Mouse (Mus musculus) hindbrain, embryonic 12.5 days (tissue): ENCODE measurements at regions not wholly inside any gene's neighbourhood (a gene's known extent, or its start where the extent isn't known, plus 50 kb on each side); places are given as distances from the start of the nearest gene placed in this dataset.

Experiments
- ATAC-seq: fragments of 200-750 bp; cut with Nextera tagmentation; 2 replicates; pipeline ENCODE4 v1.8.0; 2017; ENCODE audit warnings: moderate TSS enrichment; ENCODE audit not compliant: low FRiP score
- H3K27ac ChIP-seq: fragments of 300-500 bp; sonication (generic); 2 replicates; pipeline ENCODE4 v1.5.1; 2016; ENCODE audit warnings: mild to moderate bottlenecking
- H3K27me3 ChIP-seq: fragments of 300-500 bp; sonication (generic); 2 replicates; pipeline ENCODE4 v1.6.1; 2016; ENCODE audit warnings: mild to moderate bottlenecking
- H3K36me3 ChIP-seq: fragments of 300-500 bp; sonication (generic); 2 replicates; pipeline ENCODE4 v1.6.1; 2016; ENCODE audit warnings: mild to moderate bottlenecking
- H3K4me1 ChIP-seq: fragments of 300-500 bp; sonication (generic); 2 replicates; pipeline ENCODE4 v1.6.1; 2016
- H3K4me2 ChIP-seq: fragments of 300-500 bp; sonication (generic); replicated peaks from 2 replicates; pipeline ENCODE4 v1.6.1; 2016; ENCODE audit warnings: mild to moderate bottlenecking
- H3K4me3 ChIP-seq: fragments of 300-500 bp; sonication (generic); 2 replicates; pipeline ENCODE4 v1.5.1; 2016; ENCODE audit warnings: mild to moderate bottlenecking
- H3K9ac ChIP-seq: fragments of 300-500 bp; sonication (generic); 2 replicates; pipeline ENCODE4 v1.6.1; 2016; ENCODE audit warnings: mild to moderate bottlenecking, moderate library complexity
- H3K9me3 ChIP-seq: fragments of 300-500 bp; sonication (generic); replicated peaks from 2 replicates; pipeline ENCODE4 v1.6.1; 2016; ENCODE audit warnings: mild to moderate bottlenecking
- WGBS: fragments of 180-500 bp; shearing (Covaris S2); methylation state at CpG from one replicate; pipeline ENCODE4 v1.1.7; 2016; 5-methylcytosine and 5-hydroxymethylcytosine counted together

DNA sequence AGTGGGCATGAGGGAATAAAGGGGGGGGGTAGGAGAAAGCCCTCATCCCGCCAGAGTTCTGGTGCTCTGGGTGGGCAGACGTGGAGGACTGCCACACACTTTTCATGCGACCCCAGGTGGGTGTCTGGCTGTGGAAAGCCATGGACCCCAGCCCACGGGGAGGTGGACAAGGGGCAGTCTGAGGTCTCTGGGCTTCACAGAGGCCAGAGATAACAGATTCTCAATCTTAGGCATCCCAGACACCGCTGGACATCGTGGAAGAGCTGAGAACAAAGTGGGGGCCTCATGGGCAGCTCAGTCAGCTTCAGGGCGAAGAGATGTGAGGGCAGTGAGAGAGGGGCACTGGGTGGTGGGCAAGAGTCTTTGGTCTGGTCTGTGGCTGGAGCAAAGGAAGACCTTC, 157.9 kb upstream of the Speer2 start:
- Histone ChIP-seq H3K9me3 (no peaks in the 10 kb centered on the region), H3K9ac (no peak overlapping the region), H3K27ac (no peak overlapping the region), H3K27me3 (no peaks in the 10 kb centered on the region), H3K4me2 (no peak overlapping the region), H3K36me3 (no peaks in the 10 kb centered on the region), H3K4me1 (no peaks in the 10 kb centered on the region), H3K4me3 (no peak overlapping the region)
- 87% methylated on average over 7 of the region's 7 CpGs for WGBS
- no peak for ATAC-seq

DNA sequence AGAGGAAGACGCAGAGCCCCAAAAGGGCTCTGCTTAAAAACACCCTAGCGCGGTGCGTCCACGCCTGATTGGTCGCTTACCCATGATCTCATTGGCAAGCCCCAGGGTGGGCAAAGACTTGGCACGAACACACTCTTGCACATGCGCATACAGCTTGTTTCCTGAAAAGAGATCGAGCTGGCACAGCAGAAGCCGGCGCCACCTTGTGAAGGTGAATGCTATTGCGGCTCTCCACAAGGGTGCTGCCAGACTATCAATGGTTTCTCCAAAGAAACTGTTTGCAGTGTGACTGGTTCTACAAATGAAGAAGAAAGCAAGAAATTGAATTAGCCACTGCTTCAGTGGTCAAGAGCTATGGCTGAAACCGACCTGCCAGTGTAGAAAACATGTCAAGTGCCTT, 165.1 kb upstream of the Speer2 start:
- H3K27me3 ChIP-seq = no peaks in the 10 kb centered on the region
- ATAC-seq = 0 out of 2 replicates have a peak, but pooled peaks have one; percentile 43
- no peak overlapping the region for H3K27ac ChIP-seq

DNA sequence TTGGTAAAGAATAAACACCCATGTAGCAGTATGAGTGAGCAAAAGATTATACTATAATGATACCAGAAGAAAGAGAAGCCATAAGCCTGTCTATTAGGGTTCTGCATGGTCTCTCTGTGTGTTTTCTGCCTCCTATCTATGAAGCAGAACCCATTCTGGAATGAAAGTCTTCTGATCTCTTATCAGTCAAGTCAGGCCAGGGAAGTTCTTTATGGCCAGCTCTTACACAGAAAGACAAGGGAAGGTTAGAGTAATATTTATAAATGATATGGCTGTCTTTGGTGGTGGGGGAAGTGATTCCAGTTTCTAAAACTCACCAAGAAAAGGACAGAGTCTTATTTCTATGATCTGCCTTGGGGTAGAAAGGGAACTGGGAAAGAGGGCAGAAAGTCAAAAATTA, 182.0 kb upstream of the Speer2 start:
- Histone ChIP-seq H3K9me3 (no peaks in the 10 kb centered on the region), H3K4me1 (no peaks in the 10 kb centered on the region), H3K36me3 (no peaks in the 10 kb centered on the region), H3K4me3 (no peak overlapping the region), H3K9ac (no peak overlapping the region), H3K27ac (no peak overlapping the region), H3K27me3 (no peaks in the 10 kb centered on the region), H3K4me2 (no peak overlapping the region)
- no peak for ATAC-seq

More for the DNA sequence above, 165.1 kb upstream of the Speer2 start:
- H3K36me3 ChIP-seq = no peaks in the 10 kb centered on the region
- no peak overlapping the region for H3K9ac ChIP-seq
- H3K4me3 ChIP-seq = no peak overlapping the region
- no peak overlapping the region for H3K4me2 ChIP-seq
- H3K9me3 ChIP-seq = no peaks in the 10 kb centered on the region
- 85% methylated on average over 13 of the region's 13 CpGs for WGBS
- H3K4me1 ChIP-seq = no peaks in the 10 kb centered on the region

DNA sequence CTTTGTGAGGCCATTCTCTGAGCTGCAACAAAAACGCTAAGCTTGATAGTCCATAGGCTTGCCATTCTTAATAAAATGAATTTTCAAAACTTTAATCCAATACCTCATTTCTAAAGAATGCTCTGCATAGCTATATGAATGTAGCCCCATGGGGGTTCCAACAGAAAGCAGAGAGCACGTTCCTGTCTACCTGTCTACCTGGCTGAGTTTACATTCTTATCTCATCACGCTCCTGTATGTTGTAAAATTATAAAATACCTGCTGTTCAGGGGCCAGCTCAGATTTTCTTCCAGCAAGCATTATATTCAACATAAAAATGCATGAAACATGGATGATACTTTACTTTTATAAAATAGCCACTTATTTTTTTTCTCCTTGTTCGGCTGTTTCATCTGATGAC, 182.5 kb upstream of the Speer2 start:
- H3K4me2 ChIP-seq = no peak overlapping the region

DNA sequence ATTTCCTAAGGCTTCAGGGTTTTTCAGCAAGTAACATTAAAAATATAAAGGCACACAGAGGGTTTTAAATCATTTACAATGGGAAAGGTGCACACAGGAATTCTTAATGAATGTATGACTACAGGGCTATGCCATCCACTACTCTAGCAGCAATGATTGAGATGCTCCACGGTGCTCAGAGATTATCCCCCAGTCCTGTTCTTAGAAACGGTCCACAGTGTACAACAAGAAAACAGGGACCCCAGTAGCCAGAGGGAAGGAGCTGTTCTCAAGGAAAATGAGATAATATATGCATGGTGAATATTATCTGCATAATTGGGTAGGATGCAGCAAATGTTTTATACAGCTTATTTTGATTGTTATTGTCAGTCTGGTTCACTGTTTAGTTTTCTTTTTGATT, 186.3 kb upstream of the Speer2 start:
- Histone ChIP-seq H3K4me2 (no peak overlapping the region), H3K4me3 (no peak overlapping the region), H3K27ac (no peak overlapping the region), H3K4me1 (no peaks in the 10 kb centered on the region), H3K27me3 (no peaks in the 10 kb centered on the region), H3K36me3 (no peaks in the 10 kb centered on the region), H3K9ac (no peak overlapping the region), H3K9me3 (no peaks in the 10 kb centered on the region)
- 0 out of 2 replicates have a peak, but pooled peaks have one; percentile 48 for ATAC-seq
- 63% methylated on average over 2 of the region's 2 CpGs for WGBS

More for the DNA sequence above, 182.5 kb upstream of the Speer2 start:
- Histone ChIP-seq H3K4me1 (no peaks in the 10 kb centered on the region), H3K9ac (no peak overlapping the region), H3K27me3 (no peaks in the 10 kb centered on the region), H3K9me3 (no peaks in the 10 kb centered on the region), H3K4me3 (no peak overlapping the region), H3K36me3 (no peaks in the 10 kb centered on the region), H3K27ac (no peak overlapping the region)
- WGBS = 72% methylated on average over 4 of the region's 4 CpGs
- ATAC-seq = no peak

DNA sequence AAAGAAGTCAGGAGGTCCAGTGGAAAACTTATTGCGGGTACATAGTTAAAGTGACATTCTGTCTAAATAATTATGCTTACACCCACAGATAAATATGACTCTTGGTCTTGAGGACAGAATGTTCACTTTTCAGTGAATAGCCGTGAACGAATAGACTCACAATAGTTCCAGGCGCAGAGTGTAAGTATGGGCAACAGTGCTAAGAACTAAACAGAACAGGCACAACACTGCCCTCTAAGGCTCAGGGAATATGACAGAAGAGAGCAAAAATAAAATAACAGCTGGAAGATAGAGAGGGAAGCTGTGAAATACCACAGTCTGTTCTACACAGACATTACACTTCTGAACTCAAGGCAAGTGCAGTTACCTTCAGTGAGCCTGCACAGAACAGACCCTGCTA, 207.9 kb upstream of the Speer2 start:
- Histone ChIP-seq H3K27me3 (no peaks in the 10 kb centered on the region), H3K4me1 (no peaks in the 10 kb centered on the region), H3K9ac (no peak overlapping the region), H3K27ac (no peak overlapping the region), H3K4me2 (no peak overlapping the region), H3K36me3 (no peaks in the 10 kb centered on the region), H3K4me3 (no peak overlapping the region), H3K9me3 (no peaks in the 10 kb centered on the region)
- ATAC-seq = no peak
- 92% methylated on average over 4 of the region's 4 CpGs for WGBS

DNA sequence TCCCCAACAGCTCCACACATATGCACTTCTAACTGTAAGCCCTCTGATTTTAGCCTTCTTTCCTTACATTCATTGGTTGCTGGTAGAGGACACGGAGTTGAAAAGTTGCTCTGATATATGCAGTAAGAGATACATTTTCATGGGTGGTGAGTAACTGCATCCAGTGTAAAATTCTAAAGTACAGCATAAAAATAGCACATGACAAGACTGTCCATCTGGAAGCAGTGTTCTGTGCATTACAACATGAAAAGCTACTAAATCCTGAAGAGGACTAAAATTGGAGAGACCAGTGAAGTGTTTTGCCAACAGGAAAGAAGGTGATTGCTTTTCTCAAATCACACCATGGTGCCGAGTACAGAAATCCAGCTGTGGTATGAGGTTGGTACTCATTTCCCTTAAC, 210.2 kb upstream of the Speer2 start:
- H3K27ac ChIP-seq = no peak overlapping the region
- no peaks in the 10 kb centered on the region for H3K36me3 ChIP-seq
- no peak for ATAC-seq
- no peaks in the 10 kb centered on the region for H3K4me1 ChIP-seq
- H3K4me2 ChIP-seq = no peak overlapping the region
- H3K9ac ChIP-seq = no peak overlapping the region
- WGBS = 77% methylated on average over 2 of the region's 2 CpGs
- H3K4me3 ChIP-seq = no peak overlapping the region
- no peaks in the 10 kb centered on the region for H3K9me3 ChIP-seq
- no peaks in the 10 kb centered on the region for H3K27me3 ChIP-seq

DNA sequence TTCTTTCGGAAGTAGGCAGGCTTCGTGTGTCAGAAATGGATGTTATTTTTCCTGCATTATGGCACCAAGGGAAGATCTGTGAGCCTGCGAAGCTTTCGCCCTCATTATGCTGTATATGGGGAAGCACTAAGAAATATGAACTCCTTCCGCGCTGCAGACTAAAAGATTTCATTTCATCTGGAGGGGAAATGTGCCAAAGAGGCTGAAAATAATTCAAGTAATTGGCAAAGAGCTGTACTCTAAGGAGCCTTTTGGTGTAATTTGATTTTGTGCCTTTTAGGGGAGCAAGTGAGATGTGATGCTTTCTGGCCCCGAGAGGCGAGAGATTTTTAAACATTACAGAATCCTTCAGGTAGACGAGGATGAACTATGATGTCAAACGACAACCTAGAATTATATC, 216.0 kb upstream of the Speer2 start:
- Histone ChIP-seq H3K9ac (no peak overlapping the region), H3K36me3 (no peaks in the 10 kb centered on the region), H3K4me3 (no peak overlapping the region), H3K27me3 (no peaks in the 10 kb centered on the region), H3K9me3 (no peaks in the 10 kb centered on the region), H3K27ac (no peak overlapping the region), H3K4me1 (no peaks in the 10 kb centered on the region), H3K4me2 (no peak overlapping the region)
- WGBS = 94% methylated on average over 10 of the region's 10 CpGs
- no peak for ATAC-seq

DNA sequence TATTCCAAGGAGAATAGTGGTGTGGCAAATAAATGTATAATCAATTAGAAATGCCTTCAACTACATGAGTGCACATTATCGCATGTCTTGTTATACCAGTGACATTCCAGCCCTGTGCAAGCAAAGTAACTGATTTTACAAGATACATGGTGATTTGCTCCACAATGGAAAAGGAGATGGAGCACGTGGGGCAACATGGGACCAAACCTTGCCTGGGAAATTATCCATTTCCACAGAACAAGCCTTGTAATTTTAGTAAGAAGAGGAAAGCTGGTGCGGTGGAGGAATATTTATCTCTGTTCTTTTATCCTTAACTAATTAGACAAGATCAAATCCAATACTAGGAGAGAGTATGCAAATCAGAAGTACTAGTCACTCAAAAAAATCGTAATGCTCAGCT, 222.5 kb upstream of the Gbe1 start:
- Histone ChIP-seq H3K4me3 (no peak overlapping the region), H3K4me1 (no peaks in the 10 kb centered on the region), H3K27ac (no peak overlapping the region), H3K4me2 (no peak overlapping the region), H3K9ac (no peak overlapping the region), H3K36me3 (no peaks in the 10 kb centered on the region), H3K27me3 (no peaks in the 10 kb centered on the region), H3K9me3 (no peaks in the 10 kb centered on the region)
- ATAC-seq = no peak
- WGBS = 71% methylated on average over 4 of the region's 4 CpGs

DNA sequence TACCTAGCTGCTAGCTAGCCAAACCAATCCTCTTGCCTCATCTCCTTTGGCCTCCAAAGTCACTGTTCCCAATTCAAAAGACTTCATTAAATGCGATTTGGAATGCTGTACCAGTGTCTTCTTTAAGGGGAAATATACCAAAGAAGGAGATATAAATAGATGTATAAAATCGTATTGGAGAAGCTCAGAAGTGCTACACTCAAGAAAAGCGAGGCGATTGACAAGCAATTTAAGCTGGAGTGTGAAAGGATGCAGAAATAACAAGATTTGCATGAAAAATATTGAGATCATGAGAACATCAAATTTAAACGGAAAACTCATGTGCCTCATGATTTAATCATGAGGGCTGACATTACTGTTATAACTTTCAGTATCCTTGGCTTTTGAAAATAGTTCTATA, 221.8 kb upstream of the Gbe1 start:
- H3K9me3 ChIP-seq = no peaks in the 10 kb centered on the region
- H3K4me1 ChIP-seq = no peaks in the 10 kb centered on the region
- no peaks in the 10 kb centered on the region for H3K36me3 ChIP-seq
- H3K27me3 ChIP-seq = no peaks in the 10 kb centered on the region
- WGBS = 85% methylated on average over 5 of the region's 5 CpGs
- H3K4me3 ChIP-seq = no peak overlapping the region
- no peak overlapping the region for H3K4me2 ChIP-seq
- no peak for ATAC-seq
- H3K27ac ChIP-seq = no peak overlapping the region
- no peak overlapping the region for H3K9ac ChIP-seq

DNA sequence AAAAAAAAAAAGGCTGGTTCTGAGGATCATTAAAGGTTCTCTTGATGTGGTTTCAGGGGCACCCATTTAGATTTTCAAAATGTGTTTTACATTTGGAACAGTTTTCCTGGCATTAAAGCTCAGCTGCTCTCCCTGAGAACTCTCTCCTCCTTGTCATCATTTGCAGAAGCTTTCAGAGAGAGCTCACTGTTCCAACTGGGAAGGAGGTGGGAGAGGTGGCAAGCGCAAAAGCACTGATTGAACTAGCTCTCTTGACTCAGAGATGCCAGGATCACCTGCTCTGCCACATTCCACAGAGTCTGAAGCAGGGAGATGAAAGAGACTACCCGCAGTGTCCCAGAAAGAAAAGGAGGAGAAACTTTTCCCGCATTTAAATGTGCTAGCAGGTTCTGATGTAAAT, 220.5 kb upstream of the Gbe1 start:
- H3K27ac ChIP-seq = no peak overlapping the region
- H3K36me3 ChIP-seq = no peaks in the 10 kb centered on the region
- ATAC-seq = no peak
- H3K4me2 ChIP-seq = no peak overlapping the region
- H3K9me3 ChIP-seq = no peaks in the 10 kb centered on the region
- no peak overlapping the region for H3K4me3 ChIP-seq
- WGBS = 21% methylated on average over 3 of the region's 3 CpGs
- no peaks in the 10 kb centered on the region for H3K27me3 ChIP-seq
- H3K9ac ChIP-seq = no peak overlapping the region
- no peaks in the 10 kb centered on the region for H3K4me1 ChIP-seq

DNA sequence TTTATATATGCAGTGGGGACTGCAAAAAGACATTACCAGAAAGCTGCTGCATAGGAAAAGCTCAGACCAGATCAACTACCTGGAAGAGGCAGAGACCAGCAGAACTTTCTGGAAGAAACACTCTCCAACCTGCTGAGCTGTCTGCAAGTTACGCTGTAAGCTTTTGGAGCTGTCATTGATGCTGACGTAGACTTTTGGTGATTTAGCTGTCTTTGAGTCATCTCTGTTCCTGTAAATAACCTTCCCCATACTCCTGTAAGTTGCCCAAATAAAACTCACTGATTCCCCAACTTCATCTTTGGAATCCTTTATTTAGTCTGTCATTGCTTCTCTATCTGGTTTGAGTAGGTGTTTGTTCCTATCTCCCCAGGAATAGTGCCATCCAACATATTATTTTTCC, 218.5 kb upstream of the Gbe1 start:
- Histone ChIP-seq H3K4me2 (no peak overlapping the region), H3K27ac (no peak overlapping the region), H3K4me1 (no peaks in the 10 kb centered on the region), H3K36me3 (no peaks in the 10 kb centered on the region), H3K4me3 (no peak overlapping the region), H3K27me3 (no peaks in the 10 kb centered on the region), H3K9me3 (no peaks in the 10 kb centered on the region), H3K9ac (no peak overlapping the region)
- WGBS = 88% methylated on average over 2 of the region's 2 CpGs
- no peak for ATAC-seq

DNA sequence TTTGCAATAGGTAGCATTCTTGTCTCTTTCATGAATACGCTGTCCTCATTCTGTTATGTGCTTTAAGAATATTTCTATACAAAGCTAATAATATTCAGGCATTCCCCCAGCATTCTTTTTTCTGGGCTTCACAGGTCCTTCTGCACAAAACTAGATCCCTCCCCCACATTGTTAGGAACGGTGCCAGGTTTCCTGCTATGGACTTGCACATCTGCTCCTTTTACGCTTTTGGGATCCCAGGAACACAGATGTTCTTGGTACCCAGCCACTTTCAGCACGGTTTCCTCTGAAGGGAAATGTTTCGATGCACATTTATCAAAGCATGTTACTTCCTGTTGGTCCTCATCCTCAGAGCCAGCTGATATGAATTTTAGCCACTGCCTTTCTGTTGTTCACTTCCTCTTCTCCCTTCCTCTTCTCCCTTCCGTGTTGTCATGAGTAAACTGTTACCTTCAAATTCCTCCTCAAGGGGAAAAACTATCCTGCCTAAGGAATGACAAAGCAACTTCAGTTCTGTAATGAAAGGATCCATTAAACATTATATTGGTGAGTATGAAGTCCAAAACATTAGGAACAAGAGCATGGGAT, 209.9 kb upstream of the Gbe1 start:
- H3K4me2 ChIP-seq = no peak overlapping the region
- no peak overlapping the region for H3K9ac ChIP-seq
- no peak overlapping the region for H3K4me3 ChIP-seq
- H3K27me3 ChIP-seq = no peaks in the 10 kb centered on the region
- no peaks in the 10 kb centered on the region for H3K36me3 ChIP-seq
- no peaks in the 10 kb centered on the region for H3K9me3 ChIP-seq
- H3K4me1 ChIP-seq = no peaks in the 10 kb centered on the region
- H3K27ac ChIP-seq = no peak overlapping the region
- 66% methylated on average over 6 of the region's 6 CpGs for WGBS
- ATAC-seq = no peak
